Mouse (Mus musculus) retina, postnatal 7 days (tissue): ENCODE data around the gene Fndc11.
"Not testable (repeated sequence)": the region's sequence is repeated elsewhere in the genome, so short reads cannot be mapped to it uniquely, and the experiment has no call there.

Experiments
- DNase-seq: peaks from one replicate; pipeline ENCODE4 v3.0.0-alpha.2; 2012; ENCODE audit warnings: low read depth, low spot score

Gene Fndc11

DNA sequence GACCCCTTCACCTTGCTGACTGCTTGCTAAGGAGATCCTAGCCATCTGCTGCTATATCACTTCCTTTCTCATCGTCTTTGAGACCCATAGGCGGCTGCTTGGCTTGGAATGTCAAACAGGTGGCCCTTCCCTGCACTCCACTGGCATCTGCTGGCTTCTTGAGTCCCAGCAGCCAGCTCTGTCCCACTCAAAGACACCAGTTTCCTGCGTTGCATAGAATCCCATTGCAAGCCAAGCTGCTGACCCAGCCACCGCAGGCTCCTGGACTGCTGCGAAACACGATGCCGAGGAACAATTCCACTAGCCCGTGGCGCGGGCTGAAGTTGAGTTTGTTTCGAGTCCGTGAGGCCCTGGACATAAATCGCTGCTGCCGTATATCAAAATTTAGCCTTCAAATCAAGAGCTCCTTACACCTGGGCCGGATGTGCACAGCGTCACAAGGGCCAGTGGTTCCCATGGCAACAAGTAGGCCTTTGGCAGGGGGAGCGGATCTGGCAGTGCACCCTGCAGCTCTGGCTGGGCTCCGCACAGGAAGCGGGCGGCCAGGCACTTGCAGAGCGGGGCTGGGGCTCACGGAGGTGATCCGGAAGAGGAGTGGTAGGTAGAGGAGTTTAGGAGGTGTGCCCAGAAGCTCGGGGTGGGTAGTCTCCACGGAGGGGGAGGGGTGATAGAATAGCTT, at the start of gene Fndc11:
TSS of gene Fndc11 (plus strand) at position 476 of the 679 bp plus-strand sequence.
- no peak for DNase-seq

DNA sequence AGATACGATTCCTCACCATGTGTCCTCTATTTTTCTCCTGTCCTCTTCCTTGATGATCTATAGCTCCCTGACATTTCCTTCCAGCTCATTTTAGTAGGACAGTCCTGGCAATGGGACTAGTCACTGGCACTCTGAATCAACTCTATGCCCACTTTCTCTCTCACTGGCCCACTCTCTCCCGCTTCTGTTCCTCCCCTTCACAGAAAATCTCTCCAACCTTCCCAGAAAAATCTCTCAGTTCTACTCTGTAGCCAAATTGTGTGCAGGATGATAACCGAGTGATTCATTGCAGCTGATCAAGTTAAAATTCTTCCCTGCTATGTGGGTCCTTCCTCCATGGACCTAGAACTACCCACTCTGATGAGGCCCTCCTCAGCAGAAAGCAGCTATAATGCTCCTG, 45.2 kb upstream of the Fndc11 start:
- DNase-seq: no peak

DNA sequence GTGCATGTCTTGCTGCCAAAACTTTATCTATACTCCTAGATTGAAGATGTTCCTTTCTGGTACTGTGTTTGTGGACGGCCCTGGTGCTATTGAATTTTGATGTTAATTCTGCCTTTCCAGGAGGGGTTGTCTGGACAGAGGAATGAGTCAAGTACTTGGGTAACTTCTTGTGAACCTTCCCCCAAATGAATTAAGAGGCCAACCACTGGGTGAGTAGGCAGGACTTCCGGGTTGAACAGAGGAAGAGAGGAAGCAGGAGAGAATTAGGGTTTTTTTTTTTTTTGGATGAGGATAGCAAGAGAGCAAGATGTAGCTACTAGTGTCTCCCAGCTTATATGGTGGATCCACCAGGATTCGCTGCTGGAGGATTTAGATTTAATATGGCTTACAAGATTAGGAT, 41.8 kb upstream of the Fndc11 start:
- DNase-seq: no peak

DNA sequence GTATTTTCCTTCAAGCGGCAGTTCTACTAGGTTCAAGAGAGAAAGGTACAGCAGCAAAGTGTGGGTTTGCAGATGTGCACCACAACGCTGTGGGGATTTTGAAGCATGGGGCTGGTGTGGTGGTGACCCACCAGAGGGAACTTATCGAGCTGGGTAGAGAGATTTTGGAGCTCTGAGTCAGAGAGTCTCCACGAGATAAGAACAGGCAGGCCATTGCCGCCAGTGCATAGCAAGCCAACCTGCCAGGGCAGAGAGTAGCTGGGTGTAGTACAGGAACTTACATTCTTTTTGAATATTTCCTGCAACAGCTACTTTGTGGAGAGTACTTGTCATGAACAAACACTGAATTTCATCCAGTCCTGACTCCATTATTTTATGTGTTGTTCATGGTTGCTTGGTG, 41.3 kb upstream of the Fndc11 start:
- no peak for DNase-seq

DNA sequence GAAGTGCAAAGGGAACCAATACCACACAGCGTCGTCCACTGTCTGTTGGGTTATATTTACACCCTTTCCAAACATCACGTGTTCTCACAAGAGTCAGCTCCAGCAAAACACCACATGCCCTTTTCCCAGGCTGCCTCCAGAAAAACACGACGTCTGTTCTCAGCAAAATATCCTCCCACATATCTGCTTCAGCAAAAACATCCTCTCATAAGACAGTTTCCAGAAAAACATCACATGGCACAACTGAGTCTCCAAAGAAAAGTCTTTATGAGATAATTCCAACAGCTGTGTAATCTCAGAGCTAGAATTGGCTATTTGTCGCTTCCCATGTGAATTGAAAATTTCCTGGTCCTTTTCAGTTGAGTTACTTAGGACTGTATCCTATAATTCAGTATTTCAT, 38.9 kb upstream of the Fndc11 start:
- DNase-seq: no peak

DNA sequence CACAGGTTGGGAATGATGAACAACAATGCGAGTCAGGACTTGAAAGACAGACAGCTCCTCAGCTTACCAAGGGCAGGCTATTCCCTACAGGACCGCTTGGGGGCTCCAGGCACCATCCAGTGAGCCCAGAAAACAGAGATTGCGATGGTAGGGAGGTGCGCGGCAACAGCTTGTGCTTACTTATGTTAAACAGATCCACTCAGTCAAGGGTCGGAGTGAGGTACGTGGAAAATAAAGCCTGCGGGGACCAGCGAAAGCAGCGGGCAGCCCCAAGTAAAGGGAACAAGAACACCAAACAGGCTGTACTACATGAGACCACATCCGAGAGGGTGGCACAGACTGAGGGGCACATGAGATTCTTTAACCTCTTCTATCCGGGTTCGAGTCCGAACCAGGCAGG, 33.2 kb upstream of the Fndc11 start:
- DNase-seq: peak; percentile 73

DNA sequence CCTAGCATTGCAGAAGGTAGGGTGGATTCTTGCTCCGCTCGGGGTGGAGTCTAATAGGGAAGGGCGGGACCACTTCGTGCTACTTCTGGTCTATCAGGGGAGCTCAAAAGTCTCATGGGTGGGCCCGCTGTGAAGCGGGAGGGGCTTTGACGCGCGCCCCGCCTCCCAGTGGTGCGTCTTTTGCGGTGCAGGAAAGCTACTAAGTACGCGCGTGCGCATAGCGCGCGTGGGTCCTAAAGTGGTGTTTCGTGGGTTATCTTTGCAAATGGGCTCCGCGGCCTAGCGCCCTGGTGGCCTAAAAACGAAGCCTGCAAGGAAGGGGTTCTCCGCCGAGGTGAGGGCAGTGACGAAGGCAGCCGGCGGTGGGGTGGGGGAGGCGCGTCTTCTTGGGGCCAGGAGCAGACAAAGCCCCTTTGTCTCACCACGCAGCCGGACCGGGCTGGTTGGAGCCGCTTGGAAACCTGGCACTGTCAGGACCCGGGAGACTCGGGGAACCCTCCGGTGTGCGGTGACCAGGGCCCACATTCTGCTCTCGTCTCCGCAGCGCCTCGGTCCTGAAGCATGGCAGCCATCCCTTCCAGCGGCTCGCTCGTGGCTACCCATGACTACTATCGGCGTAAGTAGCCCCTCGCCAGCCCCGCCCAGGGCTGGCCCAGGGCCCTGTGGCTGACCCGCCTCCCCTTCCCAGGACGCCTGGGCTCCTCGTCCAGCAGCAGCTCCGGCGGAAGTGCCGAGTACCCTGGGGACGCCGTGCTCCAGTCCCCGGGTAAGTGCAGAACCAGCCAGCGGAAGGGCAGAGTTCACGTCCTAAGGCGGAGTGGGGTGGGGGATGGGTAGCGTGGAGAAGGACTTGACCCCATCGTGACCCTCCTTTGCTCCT, 32.5 kb upstream of the Fndc11 start, which contains the start of gene Ppdpf:
TSS of gene Ppdpf (plus strand) at position 127 of the 880 bp plus-strand sequence.
- peak; percentile 68 for DNase-seq

DNA sequence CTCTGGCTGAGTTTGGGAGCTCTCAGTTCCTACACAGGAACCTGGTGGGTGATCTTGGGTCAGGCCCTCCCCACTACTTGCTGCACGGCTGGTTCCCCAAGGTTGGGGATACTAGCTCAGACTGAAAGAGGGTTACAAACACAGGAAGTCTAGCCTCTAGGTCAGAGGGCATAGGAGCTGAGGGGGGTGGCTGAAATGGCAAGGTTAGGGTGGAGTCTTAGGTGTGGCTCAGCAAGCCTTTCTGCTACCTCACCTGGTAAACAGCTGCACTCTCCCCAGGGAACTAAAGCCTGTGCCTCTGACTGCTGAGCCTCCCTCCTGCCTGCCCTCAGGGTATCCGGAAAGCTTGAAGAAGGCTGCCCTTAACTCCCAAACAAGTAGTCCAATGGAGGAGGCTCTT, 31.1 kb upstream of the Fndc11 start:
- no peak for DNase-seq

DNA sequence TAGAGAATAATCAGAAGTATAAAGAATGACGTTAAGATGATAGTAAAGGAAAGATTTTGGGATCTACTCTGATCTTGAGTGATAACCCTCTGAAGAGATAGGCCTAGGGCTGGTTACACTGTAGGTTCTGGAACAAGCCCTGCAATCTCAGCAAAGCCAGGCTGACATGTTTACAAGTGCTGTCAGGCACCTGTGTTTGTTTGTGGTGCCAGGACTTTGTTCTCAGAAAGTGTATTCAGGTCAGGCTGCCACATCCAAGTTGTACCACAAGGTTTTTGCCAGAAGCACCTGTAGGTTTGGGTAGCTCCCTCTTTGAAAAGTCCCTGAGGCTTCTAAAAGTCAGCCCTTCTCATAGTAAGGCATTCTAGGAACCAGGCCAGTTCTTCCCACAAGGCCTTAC, 30.5 kb upstream of the Fndc11 start:
- no peak for DNase-seq

DNA sequence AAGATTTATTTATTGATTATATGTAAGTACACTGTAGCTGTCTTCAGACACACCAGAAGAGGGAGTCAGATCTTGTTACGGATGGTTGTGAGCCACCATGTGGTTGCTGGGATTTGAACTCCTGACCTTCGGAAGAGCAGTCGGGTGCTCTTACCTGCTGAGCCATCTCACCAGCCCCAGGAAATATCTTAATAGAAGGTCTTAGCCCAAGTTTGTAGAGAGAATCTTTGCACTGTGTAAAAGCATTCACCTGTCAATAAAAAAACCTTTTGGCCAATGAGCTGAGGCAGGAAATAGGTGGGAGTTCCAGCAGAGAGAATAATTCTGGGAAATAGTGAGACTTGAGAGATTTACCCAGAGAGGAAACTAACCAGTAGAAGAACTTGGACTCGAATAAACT, 28.4 kb upstream of the Fndc11 start:
- not testable (repeated sequence) for DNase-seq

DNA sequence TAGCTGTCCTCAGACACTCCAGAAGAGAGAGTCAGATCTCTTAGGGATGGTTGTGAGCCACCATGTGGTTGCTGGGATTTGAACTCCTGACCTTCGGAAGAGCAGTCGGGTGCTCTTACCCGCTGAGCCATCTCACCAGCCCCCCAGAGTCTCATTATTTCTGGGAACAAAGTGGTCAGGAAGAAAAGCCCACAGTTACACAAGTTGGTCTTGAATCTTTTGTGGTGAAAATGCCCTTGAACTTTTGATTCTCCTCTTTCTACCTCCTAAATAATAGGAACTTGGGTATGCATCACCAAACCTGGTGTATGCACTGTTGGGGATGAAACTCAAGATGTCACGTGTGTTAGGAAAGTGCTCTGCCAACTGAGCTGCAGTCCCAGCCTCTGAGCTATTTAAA, 27.9 kb upstream of the Fndc11 start:
- DNase-seq: no peak

DNA sequence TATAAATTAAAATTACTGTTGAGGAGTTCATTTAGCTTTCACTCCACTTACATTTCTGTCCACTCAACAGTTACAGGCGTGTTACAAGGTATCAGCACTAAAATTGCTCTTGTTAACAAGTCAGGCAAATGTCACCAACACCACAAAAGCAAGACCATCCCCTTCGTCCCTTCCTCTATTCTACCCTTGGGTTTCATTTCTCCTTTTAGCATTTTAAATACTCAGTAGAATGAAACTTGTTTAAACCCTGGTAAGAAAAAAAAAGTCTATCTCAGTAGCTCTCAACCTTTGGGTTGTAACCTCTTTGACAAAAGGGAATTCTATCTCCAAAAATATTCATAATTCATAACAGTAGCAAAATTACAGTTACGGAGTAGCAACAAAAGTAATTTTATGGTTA, 26.8 kb upstream of the Fndc11 start:
- DNase-seq: no peak

DNA sequence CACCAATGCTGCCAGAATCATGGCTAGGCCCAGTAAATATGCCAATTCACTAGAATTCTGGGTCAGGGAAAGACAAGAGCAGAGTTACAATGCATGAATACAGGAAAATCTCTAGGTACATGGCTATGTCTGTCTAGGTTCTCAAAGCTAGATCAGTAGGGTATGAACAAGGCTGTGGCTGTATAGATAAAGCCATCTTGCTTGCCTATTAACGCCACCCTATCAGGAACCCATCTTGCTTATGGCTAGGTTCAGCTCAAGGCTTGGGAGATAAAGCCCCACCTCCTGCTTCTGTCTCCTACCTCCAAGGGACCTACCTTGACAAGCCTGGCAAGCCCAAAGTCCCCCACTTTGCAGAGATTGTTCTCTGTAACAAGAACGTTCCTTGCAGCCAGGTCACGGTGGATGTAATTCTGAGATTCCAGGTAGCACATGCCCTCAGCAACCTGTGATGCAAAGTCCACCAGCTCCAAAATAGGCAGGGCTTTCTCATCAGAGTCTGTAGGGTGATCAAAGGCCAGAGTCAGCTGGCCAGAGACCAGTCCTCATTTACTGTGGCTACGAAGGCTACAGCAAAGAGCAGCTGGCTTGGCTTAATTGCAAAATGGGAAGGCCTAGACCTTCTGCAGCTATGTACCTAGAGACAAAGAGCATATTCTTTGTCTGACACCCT, 23.0 kb upstream of the Fndc11 start:
- DNase-seq: no peak

DNA sequence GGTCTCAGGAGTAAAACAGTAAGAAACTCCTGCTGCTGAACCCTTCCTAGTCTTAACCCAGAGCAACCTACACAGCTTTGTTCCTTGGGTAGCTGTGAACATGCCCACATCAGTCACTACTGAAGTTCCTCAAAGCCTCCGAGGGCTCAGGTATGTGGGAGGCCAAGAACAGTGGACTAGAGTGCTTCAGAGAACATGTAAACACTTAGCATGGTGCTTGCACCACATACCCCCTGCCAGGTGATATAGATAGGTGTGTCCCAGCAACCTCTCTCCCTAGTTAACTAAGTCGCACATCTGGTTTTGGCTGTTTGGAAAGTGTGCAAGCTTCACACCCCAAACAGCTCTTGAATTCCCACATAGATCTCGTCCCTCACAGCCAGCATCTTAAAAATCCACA, 18.2 kb upstream of the Fndc11 start:
- no peak for DNase-seq

DNA sequence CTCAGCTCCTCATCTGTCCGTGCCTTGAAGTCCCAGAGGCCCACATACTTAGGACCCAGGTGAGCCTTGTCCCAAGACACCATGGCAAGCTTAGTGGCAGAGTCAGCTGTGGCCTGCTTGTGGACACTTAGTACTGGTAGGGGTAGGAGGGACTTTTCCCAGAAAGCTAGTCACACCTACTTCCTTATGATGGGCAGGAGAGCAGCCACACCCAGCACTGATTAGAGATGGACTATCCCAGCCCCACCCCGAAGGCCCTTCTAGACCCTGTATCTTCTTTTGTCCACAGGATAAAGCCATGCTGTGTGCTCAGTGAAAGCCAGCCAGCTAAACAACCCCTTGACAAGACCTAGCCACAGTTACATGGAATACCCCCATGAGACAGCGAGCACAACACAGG, 17.4 kb upstream of the Fndc11 start, which contains the start of gene Ptk6:
TSS of gene Ptk6 (minus strand) at position 368 of the 400 bp plus-strand sequence.
- DNase-seq: no peak

DNA sequence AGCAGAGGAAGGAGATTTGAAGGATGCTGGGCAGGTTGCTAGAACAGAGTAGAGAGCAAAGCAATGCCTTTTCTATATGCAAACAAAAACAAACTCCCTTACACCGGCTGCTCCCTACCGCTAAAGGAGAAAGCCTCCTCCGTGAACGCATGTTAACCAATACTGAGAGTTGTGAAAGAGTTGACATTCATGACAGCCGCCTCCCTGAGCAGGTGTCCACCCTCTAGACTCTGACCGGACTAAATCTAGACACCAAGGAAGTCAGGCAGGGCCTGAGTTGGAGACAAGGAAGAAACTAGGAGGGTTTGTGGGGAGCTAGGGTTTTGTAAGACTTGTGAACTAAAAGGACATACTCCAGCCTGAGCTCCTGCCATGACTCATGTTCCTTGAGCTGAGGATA, 16.9 kb upstream of the Fndc11 start:
- DNase-seq: no peak

DNA sequence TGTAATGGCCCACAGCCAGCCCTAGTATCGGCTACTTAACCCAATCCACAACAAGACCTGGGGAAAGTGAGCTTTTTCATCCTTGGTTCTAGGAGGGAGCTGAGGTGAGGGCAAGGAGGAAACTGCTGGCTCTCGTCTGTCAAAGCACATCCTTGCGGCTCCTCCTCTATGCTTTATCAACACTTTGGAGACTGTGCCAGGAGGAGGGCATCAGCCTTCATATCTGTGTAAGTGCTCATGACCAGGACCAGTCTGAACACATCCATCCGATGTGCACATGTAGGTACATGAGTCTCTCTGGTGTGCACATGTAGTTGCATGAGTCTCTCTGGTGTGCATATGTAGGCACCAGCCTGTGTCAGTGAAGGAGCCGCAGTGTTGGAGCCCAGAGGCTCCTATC, 14.1 kb upstream of the Fndc11 start:
- no peak for DNase-seq

DNA sequence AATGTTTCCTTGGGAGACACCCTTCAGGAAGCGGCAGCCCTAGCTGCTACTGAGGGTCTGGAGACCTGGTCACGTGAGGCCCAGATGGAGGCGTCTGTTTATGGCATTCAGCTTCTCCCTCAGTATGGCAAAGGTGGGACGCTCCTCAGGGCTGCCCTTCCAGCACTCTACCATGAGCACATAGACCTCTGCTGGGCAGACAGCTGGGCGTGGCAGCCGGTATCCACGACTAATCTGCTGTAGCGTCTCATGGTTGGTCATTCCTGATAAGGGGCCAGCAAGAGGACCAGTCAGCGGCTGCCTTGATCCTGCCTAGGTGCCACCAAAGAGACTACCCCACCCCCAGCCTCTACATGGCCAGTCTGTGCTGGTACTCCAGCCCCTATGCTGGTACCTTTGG, 13.7 kb upstream of the Fndc11 start:
- DNase-seq: no peak

DNA sequence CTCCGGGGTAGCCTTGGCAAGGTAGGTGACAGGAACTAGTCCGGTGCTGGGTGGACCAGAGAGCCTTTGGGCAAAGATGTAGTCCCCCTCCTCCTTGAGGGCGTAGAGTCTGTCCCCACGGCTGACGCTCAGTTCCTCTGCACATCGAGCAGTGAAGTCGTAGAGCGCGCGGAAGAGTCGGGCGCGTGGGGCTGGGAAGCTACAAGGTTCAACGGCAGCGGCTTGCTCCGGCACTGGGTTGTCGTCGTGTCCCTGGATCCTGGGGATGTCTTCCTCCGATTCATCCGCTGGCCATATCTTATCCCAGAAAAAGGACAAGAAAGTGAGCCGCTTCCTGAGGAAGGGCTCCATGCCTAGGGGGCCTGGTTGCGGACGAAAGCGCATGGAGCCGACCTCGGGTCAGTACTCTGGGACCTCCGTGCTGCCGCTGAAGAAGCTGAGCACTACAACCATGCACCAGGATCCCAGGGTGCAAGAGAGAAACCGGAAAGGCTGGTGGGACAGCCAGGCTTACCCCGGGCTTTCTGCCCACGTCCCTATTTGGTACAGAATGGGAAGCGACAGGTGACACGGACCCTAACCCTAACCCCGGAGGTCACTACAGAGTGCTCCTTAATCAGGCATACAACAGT, 7.3 kb upstream of the Fndc11 start:
- DNase-seq: no peak

DNA sequence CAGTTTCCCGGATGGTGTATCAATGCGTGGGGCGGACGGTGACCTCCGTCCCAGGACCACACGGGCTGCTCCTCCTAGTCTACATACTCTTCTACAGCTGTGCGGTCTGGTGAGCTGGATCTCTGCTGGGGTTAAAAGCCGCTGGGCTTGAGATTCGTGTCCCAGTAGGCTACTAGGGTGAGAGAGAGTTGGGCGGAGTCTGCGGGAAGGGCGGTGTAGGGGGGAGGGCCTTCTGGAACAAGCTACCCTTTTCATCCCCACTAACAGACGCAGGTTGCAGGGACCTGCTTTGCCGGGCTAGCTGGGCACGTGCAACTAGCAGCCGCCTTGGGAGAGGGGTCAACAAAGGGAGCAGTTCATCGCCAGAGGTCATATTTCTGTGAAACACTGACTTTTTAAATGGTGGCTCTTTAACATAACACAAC, 6.8 kb upstream of the Fndc11 start, which contains the start of gene Srms:
TSS of gene Srms (minus strand) at position 165 of the 425 bp plus-strand sequence.
- DNase-seq: no peak

DNA sequence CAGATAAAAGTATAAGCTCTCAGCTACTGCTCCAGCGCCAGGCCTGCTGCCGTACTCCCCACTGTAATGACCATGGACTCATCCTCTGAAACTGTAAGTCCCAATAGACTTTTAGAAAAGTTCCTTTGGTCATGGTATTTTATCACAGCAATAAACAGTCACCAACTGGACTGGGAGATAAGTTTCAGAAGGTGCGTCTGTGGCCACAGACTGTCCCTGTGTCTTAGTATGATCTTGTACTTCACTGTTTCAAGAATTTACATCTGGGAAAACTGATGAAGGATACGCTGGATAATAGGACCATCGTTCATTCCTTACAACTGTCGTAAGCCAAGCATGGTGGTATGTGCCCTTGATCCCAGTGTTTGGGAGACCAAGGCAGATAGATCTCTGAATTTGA, 3.8 kb upstream of the Fndc11 start:
- no peak for DNase-seq
